Mouse (Mus musculus) liver, embryonic 13.5 days (tissue): Measurements from ENCODE around the gene Col5a3. TPM values are rescaled to one million over a fixed set of nuclear protein-coding genes. Genes with fewer than 3 reads are reported as not detected.
A peak's percentile ranks its signal among the peaks of the same experiment; 100 is the strongest.
"Not testable (repeated sequence)": the region's sequence is repeated elsewhere in the genome, so short reads cannot be mapped to it uniquely, and the experiment has no call there.

ENCODE experiments used
- ATAC-seq: fragments of 200-750 bp; cut with Nextera tagmentation; 2 replicates; pipeline ENCODE4 v1.8.0; 2017; ENCODE audit warnings: low read depth, mild to moderate bottlenecking, moderate number of reproducible peaks, moderate library complexity
- DNase-seq: peaks from one replicate; pipeline ENCODE4 v3.0.0; 2022
- H3K27ac ChIP-seq: fragments of 300-500 bp; sonication (generic); 2 replicates; pipeline ENCODE4 v1.5.1; 2015; ENCODE audit warnings: moderate library complexity, mild to moderate bottlenecking, inconsistent platforms
- H3K27me3 ChIP-seq: fragments of 300-500 bp; sonication (generic); 2 replicates; pipeline ENCODE4 v1.6.1; 2015; ENCODE audit warnings: mild to moderate bottlenecking, inconsistent platforms
- H3K36me3 ChIP-seq: fragments of 300-500 bp; sonication (generic); 2 replicates; pipeline ENCODE4 v1.6.1; 2015; ENCODE audit warnings: mild to moderate bottlenecking, inconsistent platforms
- H3K4me1 ChIP-seq: fragments of 300-500 bp; sonication (generic); replicated peaks from 2 replicates; pipeline ENCODE4 v1.6.1; 2015; ENCODE audit warnings: inconsistent platforms
- H3K4me2 ChIP-seq: fragments of 300-500 bp; sonication (generic); 2 replicates; pipeline ENCODE4 v1.6.1; 2015; ENCODE audit warnings: inconsistent platforms, mild to moderate bottlenecking, moderate library complexity
- H3K4me3 ChIP-seq: fragments of 300-500 bp; sonication (generic); replicated peaks from 2 replicates; pipeline ENCODE4 v1.5.1; 2015; ENCODE audit warnings: mild to moderate bottlenecking, inconsistent platforms
- H3K9ac ChIP-seq: fragments of 300-500 bp; sonication (generic); 2 replicates; pipeline ENCODE4 v1.6.1; 2015; ENCODE audit warnings: mild to moderate bottlenecking, inconsistent platforms
- H3K9me3 ChIP-seq: fragments of 300-500 bp; sonication (generic); replicated peaks from 2 replicates; pipeline ENCODE4 v1.6.1; 2016; ENCODE audit warnings: inconsistent platforms
- WGBS: fragments of 180-500 bp; shearing (Covaris S2); methylation state at CpG from one replicate; pipeline ENCODE4 v1.1.7; 2015; ENCODE audit not compliant: insufficient replicate concordance; 5-methylcytosine and 5-hydroxymethylcytosine counted together
- polyA plus RNA-seq: library from polyadenylated mRNA; unstranded; fragments of >200 nt; fragmentation: Nextera tagmentation; extraction: Ambion mirVana; gene quantifications from 2 replicates; pipeline ENCODE4 v1.2.1, GENCODE M21; 2015

The Col5a3 gene
- 0.01 and 0.06 TPM in 2 replicates for polyA plus RNA-seq

DNA sequence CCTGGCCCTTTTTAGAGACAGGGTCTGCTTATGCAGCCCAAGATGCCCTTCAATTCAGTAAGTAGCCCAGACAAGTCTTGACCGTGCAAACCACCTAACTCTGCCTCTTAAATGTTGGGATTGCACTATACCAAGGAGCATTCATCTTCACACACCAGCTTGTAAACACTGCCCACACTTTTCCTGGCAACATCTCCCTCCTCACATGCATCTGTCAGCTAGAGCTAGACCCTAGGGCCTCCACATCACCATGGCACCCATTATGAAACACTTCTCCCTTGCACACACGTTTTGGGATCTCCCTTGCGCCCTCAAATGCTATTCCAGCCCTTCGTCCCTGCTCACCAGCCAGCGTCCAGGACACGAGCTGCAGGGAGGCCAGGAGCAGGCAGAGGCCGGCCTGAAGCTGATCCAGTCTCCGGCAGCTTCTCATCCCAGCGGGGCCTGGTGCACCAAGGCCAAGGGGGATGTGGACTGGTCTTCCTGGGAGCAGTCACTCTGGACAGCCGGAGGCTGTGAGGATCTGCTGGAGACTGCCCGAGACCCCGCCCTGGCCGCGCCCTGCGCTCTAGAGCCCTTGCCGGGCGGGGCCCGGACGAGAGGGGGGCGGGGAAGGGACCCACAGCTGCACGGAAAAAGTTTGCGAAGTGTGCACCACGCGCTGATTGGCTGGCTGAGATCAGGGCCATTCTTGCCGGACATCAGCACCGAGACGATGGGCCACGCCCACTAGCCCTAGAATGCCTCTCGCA is at the start of gene Col5a3:
Gene Col5a3 (minus strand): TSS at position 547 of the 752 bp plus-strand sequence.
- no peak within 1 kb of the TSS for H3K9ac ChIP-seq
- H3K36me3 ChIP-seq, result no peaks in the 10 kb centered on the region
- no peak for DNase-seq
- H3K9me3 ChIP-seq, result no peaks in the 10 kb centered on the region
- H3K4me1 ChIP-seq, result peaks cover 14% of the 10 kb centered on the region
- peak; percentile 47; the same call in 1 of the 2 replicates for ATAC-seq
- peak within 1 kb of the TSS; percentile 31; the same call in 1 of the 2 replicates for H3K4me2 ChIP-seq
- H3K27me3 ChIP-seq, result peaks cover 51% of the 10 kb centered on the region
- no peak within 1 kb of the TSS for H3K4me3 ChIP-seq
- WGBS, result 8% methylated on average over 29 of the region's 29 CpGs
- H3K27ac ChIP-seq, result no peak within 1 kb of the TSS

- Histone ChIP-seq H3K4me2 (no peak overlapping the region), H3K27me3 (peaks cover 15% of the 10 kb centered on the region), H3K27ac (no peak overlapping the region), H3K4me3 (no peak overlapping the region), H3K4me1 (no peaks in the 10 kb centered on the region; the same call in 1 of the 2 replicates), H3K36me3 (no peaks in the 10 kb centered on the region), H3K9me3 (no peaks in the 10 kb centered on the region), H3K9ac (no peak overlapping the region)
- DNase-seq (no peak), ATAC-seq (no peak)
- WGBS, result 34% methylated on average over 4 of the region's 4 CpGs
Measured at GRCm38 (mm10) chr9:20862225-20862624, 47.4 kb upstream of the Col5a3 start.

GRCm38 (mm10) chr9:20861821-20862220 is 47.0 kb upstream of the Col5a3 start:
- DNase-seq, result no peak
- no peak for ATAC-seq

DNA sequence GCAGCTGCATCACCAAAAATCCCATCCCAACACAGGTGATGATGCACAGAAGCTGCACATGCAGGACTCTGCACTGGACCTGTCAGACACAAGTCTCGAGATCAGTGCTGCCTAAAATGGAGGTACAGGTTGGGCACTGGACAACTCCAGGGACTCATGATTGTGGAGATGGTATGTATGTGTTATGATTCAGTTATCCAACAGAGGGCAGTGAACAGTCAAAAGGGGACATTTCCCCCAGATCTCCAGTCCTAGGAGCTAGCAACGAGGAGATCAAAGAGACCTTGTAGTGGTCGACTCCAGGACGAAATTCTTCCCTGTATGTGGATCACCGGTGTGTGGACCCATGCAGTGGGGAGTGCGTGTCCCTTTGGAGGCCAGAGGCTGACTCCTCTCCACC is 45.1 kb upstream of the Col5a3 start:
- no peaks in the 10 kb centered on the region; the same call in 1 of the 2 replicates for H3K4me1 ChIP-seq
- H3K9me3 ChIP-seq, result no peaks in the 10 kb centered on the region
- no peaks in the 10 kb centered on the region for H3K36me3 ChIP-seq
- 0 out of 2 replicates have a peak, but pooled peaks cover 3% of the 10 kb centered on the region for H3K27me3 ChIP-seq
- 45% methylated on average over 6 of the region's 6 CpGs for WGBS
- no peak overlapping the region for H3K4me3 ChIP-seq
- H3K27ac ChIP-seq, result no peak overlapping the region
- H3K4me2 ChIP-seq, result no peak overlapping the region
- DNase-seq (no peak), ATAC-seq (no peak)
- no peak overlapping the region for H3K9ac ChIP-seq

More at GRCm38 (mm10) chr9:20861821-20862220, 47.0 kb upstream of the Col5a3 start:
- H3K27ac ChIP-seq, result no peak overlapping the region
- no peak overlapping the region for H3K4me2 ChIP-seq
- no peaks in the 10 kb centered on the region; the same call in 1 of the 2 replicates for H3K4me1 ChIP-seq
- H3K9ac ChIP-seq, result no peak overlapping the region
- H3K4me3 ChIP-seq, result no peak overlapping the region
- 6% methylated on average over 4 of the region's 4 CpGs for WGBS
- H3K27me3 ChIP-seq, result peaks cover 11% of the 10 kb centered on the region; the same call in 1 of the 2 replicates
- no peaks in the 10 kb centered on the region for H3K36me3 ChIP-seq
- no peaks in the 10 kb centered on the region for H3K9me3 ChIP-seq

GRCm38 (mm10) chr9:20857131-20857530 is 42.3 kb upstream of the Col5a3 start:
- H3K4me2 ChIP-seq, result no peak overlapping the region
- H3K27ac ChIP-seq, result no peak overlapping the region
- H3K36me3 ChIP-seq, result no peaks in the 10 kb centered on the region
- H3K27me3 ChIP-seq, result 0 out of 2 replicates have a peak, but pooled peaks cover 3% of the 10 kb centered on the region
- no peaks in the 10 kb centered on the region for H3K9me3 ChIP-seq
- no peaks in the 10 kb centered on the region; the same call in 1 of the 2 replicates for H3K4me1 ChIP-seq
- no peak overlapping the region for H3K9ac ChIP-seq
- DNase-seq, result peak; percentile 55
- H3K4me3 ChIP-seq, result no peak overlapping the region
- 3% methylated on average over 6 of the region's 6 CpGs for WGBS
- no peak for ATAC-seq

GRCm38 (mm10) chr9:20850179-20850578 is 35.3 kb upstream of the Col5a3 start:
- H3K9ac ChIP-seq, result no peak overlapping the region
- H3K36me3 ChIP-seq, result no peaks in the 10 kb centered on the region
- H3K9me3 ChIP-seq, result no peaks in the 10 kb centered on the region
- WGBS, result 63% methylated on average over 2 of the region's 2 CpGs
- no peaks in the 10 kb centered on the region for H3K27me3 ChIP-seq
- H3K4me1 ChIP-seq, result no peaks in the 10 kb centered on the region
- DNase-seq (no peak), ATAC-seq (no peak)
- H3K27ac ChIP-seq, result no peak overlapping the region
- no peak overlapping the region for H3K4me2 ChIP-seq
- no peak overlapping the region for H3K4me3 ChIP-seq

- DNase-seq, result no peak
- H3K4me1 ChIP-seq, result no peaks in the 10 kb centered on the region
- 23% methylated on average over 2 of the region's 2 CpGs for WGBS
Measured at GRCm38 (mm10) chr9:20842670-20843069, 27.8 kb upstream of the Col5a3 start.

GRCm38 (mm10) chr9:20842211-20842610 is 27.3 kb upstream of the Col5a3 start:
- ATAC-seq (no peak), DNase-seq (no peak)
- no peaks in the 10 kb centered on the region for H3K36me3 ChIP-seq
- H3K9ac ChIP-seq, result no peak overlapping the region
- H3K4me1 ChIP-seq, result no peaks in the 10 kb centered on the region
- no peak overlapping the region for H3K4me2 ChIP-seq
- no peak overlapping the region for H3K27ac ChIP-seq
- WGBS, result 12% methylated on average over 4 of the region's 4 CpGs
- no peak overlapping the region for H3K4me3 ChIP-seq
- H3K9me3 ChIP-seq, result no peaks in the 10 kb centered on the region
- H3K27me3 ChIP-seq, result no peaks in the 10 kb centered on the region

More at GRCm38 (mm10) chr9:20842670-20843069, 27.8 kb upstream of the Col5a3 start:
- no peaks in the 10 kb centered on the region for H3K9me3 ChIP-seq
- H3K4me3 ChIP-seq, result no peak overlapping the region
- no peaks in the 10 kb centered on the region for H3K27me3 ChIP-seq
- ATAC-seq, result no peak
- no peak overlapping the region for H3K9ac ChIP-seq
- H3K4me2 ChIP-seq, result no peak overlapping the region
- no peak overlapping the region for H3K27ac ChIP-seq
- no peaks in the 10 kb centered on the region for H3K36me3 ChIP-seq

- WGBS, result 33% methylated on average over 6 of the region's 6 CpGs
- Histone ChIP-seq H3K4me2 (no peak overlapping the region), H3K27ac (no peak overlapping the region), H3K4me1 (no peaks in the 10 kb centered on the region), H3K36me3 (no peaks in the 10 kb centered on the region), H3K9me3 (no peaks in the 10 kb centered on the region), H3K4me3 (no peak overlapping the region), H3K27me3 (no peaks in the 10 kb centered on the region; the same call in 1 of the 2 replicates), H3K9ac (no peak overlapping the region)
- DNase-seq, result no peak
- ATAC-seq, result no peak
Measured at GRCm38 (mm10) chr9:20838931-20839330, 24.1 kb upstream of the Col5a3 start.

- no peak for ATAC-seq
- no peak for DNase-seq
- Histone ChIP-seq H3K27ac (no peak overlapping the region), H3K27me3 (peaks cover 3% of the 10 kb centered on the region; the same call in 1 of the 2 replicates), H3K4me1 (no peaks in the 10 kb centered on the region), H3K9ac (no peak overlapping the region), H3K9me3 (no peaks in the 10 kb centered on the region), H3K36me3 (no peaks in the 10 kb centered on the region), H3K4me2 (no peak overlapping the region), H3K4me3 (no peak overlapping the region)
- 66% methylated on average over 9 of the region's 9 CpGs for WGBS
Measured at GRCm38 (mm10) chr9:20837184-20837947, 22.5 kb upstream of the Col5a3 start.

DNA sequence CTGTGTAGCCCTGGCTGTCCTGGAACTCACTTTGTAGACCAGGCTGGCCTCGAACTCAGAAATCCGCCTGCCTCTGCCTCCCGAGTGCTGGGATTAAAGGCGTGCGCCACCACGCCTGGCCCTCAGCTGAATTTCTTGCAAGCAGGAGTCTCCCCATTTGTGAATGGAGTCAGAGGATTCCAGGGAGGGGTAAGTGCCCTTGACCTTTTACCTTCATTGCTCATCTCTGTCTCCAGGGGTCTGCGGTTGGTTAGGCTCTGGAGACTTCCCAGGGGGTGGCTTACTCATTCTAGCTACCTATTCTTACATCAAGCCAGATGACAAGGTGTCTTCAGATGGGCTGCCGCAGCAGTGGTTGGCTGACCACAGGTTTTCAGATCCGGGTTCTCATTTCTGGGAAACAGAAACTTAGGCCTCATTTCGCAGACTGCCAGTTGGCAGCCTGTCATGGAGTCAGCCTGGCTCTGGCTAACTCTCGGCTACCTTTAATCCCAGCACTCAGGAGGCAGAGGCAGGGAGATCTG is 20.6 kb upstream of the Col5a3 start:
- not testable (repeated sequence) for H3K27ac ChIP-seq, H3K9ac ChIP-seq, H3K4me1 ChIP-seq, H3K36me3 ChIP-seq, H3K9me3 ChIP-seq, H3K4me3 ChIP-seq, H3K4me2 ChIP-seq, ATAC-seq, DNase-seq
- 71% methylated on average over 11 of the region's 11 CpGs for WGBS
- H3K27me3 ChIP-seq, result peaks cover 14% of the 10 kb centered on the region; the same call in 1 of the 2 replicates
